Mouse (Mus musculus) neural tube, embryonic 13.5 days (tissue): ENCODE results near the gene Vasn. TPM values are rescaled to one million over a fixed set of nuclear protein-coding genes. Genes with fewer than 3 reads are reported as not detected.

ENCODE experiments used
- ATAC-seq: fragments of 200-750 bp; cut with Nextera tagmentation; 2 replicates; pipeline ENCODE4 v1.8.0; 2017; ENCODE audit warnings: low read depth, mild to moderate bottlenecking, moderate TSS enrichment, moderate library complexity
- H3K27ac ChIP-seq: fragments of 300-500 bp; sonication (generic); replicated peaks from 2 replicates; pipeline ENCODE4 v1.5.1; 2015; ENCODE audit warnings: moderate library complexity, mild to moderate bottlenecking, inconsistent platforms
- H3K27me3 ChIP-seq: fragments of 300-500 bp; sonication (generic); 2 replicates; pipeline ENCODE4 v1.6.1; 2015; ENCODE audit warnings: mild to moderate bottlenecking, inconsistent platforms
- H3K36me3 ChIP-seq: fragments of 300-500 bp; sonication (generic); 2 replicates; pipeline ENCODE4 v1.6.1; 2015; ENCODE audit warnings: mild to moderate bottlenecking, inconsistent platforms
- H3K4me1 ChIP-seq: fragments of 300-500 bp; sonication (generic); replicated peaks from 2 replicates; pipeline ENCODE4 v1.6.1; 2015; ENCODE audit warnings: inconsistent platforms
- H3K4me2 ChIP-seq: fragments of 300-500 bp; sonication (generic); 2 replicates; pipeline ENCODE4 v1.6.1; 2015; ENCODE audit warnings: inconsistent platforms, mild to moderate bottlenecking, moderate library complexity
- H3K4me3 ChIP-seq: fragments of 300-500 bp; sonication (generic); 2 replicates; pipeline ENCODE4 v1.5.1; 2015; ENCODE audit warnings: mild to moderate bottlenecking, inconsistent platforms
- H3K9ac ChIP-seq: fragments of 300-500 bp; sonication (generic); 2 replicates; pipeline ENCODE4 v1.6.1; 2015; ENCODE audit warnings: moderate library complexity, mild to moderate bottlenecking, inconsistent platforms
- H3K9me3 ChIP-seq: fragments of 300-500 bp; sonication (generic); 2 replicates; pipeline ENCODE4 v1.6.1; 2016; ENCODE audit warnings: inconsistent platforms
- WGBS: fragments of 180-500 bp; shearing (Covaris S2); methylation state at CpG from one replicate; pipeline ENCODE4 v1.1.7; 2015; 5-methylcytosine and 5-hydroxymethylcytosine counted together
- polyA plus RNA-seq: library from polyadenylated mRNA; unstranded; fragments of >200 nt; fragmentation: Nextera tagmentation; extraction: Ambion mirVana; gene quantifications from 2 replicates; pipeline ENCODE4 v1.2.1, GENCODE M21; 2015

Vasn gene
- polyA plus RNA-seq, 1 experiment from 2014 or later, result 6.7 TPM

DNA sequence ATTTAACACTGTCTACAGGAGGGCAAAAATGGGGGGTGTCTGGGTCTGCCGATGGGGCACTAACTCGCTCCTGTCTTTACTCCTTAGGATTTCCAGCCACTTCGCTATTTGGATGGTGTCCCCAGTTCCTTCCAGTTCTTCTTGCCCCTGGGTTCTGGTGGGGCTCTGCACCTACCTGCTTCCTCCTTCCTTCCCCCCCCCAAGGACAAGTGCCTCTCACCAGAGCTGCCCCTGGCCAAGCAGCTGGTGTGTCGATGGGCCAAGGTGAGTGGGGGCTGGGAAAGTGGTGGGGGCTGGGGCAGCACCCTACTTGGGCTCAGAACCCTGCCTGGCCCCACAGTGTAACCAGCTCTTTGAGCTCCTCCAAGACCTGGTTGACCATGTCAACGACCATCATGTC lies 28.5 kb upstream of the Vasn start:
- no peak overlapping the region for H3K27ac ChIP-seq
- no peak for ATAC-seq
- peaks cover 20% of the 10 kb centered on the region for H3K4me1 ChIP-seq
- H3K9me3 ChIP-seq, result no peaks in the 10 kb centered on the region
- no peak overlapping the region for H3K4me3 ChIP-seq
- no peaks in the 10 kb centered on the region for H3K27me3 ChIP-seq
- no peak overlapping the region for H3K4me2 ChIP-seq
- H3K36me3 ChIP-seq, result peaks cover 71% of the 10 kb centered on the region
- H3K9ac ChIP-seq, result no peak overlapping the region
- WGBS, result 96% methylated on average over 5 of the region's 5 CpGs

DNA sequence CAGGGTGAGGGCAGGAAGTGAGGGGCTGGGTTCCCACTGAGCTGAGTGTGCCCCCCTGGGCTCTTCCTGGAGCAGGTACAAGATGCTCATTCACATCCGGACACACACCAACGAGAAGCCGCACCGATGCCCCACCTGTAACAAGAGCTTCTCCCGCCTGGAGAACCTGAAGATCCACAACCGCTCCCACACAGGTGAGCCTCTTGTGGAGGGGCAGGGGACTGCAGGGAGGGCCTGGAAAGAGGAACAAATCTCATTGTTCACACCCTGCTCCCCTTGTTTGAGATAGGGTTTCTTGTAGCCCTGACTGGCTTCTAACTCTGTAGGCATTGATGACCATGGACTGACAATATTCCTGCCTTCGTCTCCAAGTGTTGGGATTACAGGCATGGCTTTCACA lies 28.1 kb upstream of the Vasn start:
- WGBS, result 94% methylated on average over 7 of the region's 7 CpGs
- ATAC-seq, result no peak
- Histone ChIP-seq H3K4me3 (no peak overlapping the region), H3K36me3 (peaks cover 76% of the 10 kb centered on the region), H3K27me3 (no peaks in the 10 kb centered on the region), H3K4me1 (peaks cover 15% of the 10 kb centered on the region), H3K27ac (no peak overlapping the region), H3K9me3 (no peaks in the 10 kb centered on the region), H3K9ac (no peak overlapping the region), H3K4me2 (no peak overlapping the region)

DNA sequence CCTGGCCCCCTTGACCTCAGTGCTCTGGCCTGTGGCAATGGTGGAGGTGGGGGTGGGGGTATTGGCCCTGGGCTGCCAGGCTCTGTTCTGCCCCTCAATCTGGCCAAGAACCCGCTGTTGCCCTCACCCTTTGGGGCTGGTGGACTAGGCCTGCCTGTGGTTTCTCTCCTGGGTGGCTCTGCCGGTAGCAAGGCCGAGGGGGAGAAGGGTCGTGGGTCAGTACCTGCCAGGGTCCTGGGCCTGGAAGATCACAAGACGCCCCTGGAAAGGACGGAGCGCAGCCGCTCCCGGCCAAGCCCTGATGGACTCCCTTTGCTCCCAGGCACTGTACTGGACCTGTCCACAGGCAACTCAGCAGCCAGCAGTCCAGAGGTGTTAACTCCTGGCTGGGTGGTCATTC lies 26.0 kb upstream of the Vasn start:
- no peak for ATAC-seq

DNA sequence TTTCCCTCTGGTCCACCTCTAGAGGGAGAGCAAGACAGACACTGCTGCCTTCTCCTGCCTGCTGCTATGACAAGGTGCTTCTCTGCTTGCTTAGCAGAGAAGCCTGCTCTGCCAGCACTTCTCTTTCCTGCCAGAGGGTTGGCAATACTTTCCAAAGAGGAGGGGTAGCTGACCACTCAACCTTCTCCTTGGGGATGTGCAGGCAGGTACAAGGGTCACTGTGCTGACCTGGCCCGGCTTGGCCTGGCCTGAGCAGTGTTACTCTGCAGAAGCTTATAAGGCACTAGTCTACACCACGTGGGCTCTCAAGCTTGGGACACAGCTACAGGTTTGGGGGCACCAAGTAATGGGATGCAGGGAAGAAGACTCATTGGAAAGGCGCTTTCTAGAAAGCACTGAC lies 25.1 kb upstream of the Vasn start:
- H3K4me1 ChIP-seq, result no peaks in the 10 kb centered on the region
- H3K4me2 ChIP-seq, result no peak overlapping the region
- peaks cover 87% of the 10 kb centered on the region for H3K36me3 ChIP-seq
- H3K27ac ChIP-seq, result no peak overlapping the region
- H3K9ac ChIP-seq, result no peak overlapping the region
- no peaks in the 10 kb centered on the region for H3K27me3 ChIP-seq
- 90% methylated on average over 3 of the region's 3 CpGs for WGBS
- no peaks in the 10 kb centered on the region for H3K9me3 ChIP-seq
- ATAC-seq, result no peak
- no peak overlapping the region for H3K4me3 ChIP-seq

More for the DNA sequence above, 26.0 kb upstream of the Vasn start:
- Histone ChIP-seq H3K27me3 (no peaks in the 10 kb centered on the region), H3K9me3 (no peaks in the 10 kb centered on the region), H3K9ac (no peak overlapping the region), H3K4me2 (no peak overlapping the region), H3K4me3 (no peak overlapping the region), H3K4me1 (no peaks in the 10 kb centered on the region), H3K27ac (no peak overlapping the region), H3K36me3 (peaks cover 86% of the 10 kb centered on the region)
- 93% methylated on average over 9 of the region's 9 CpGs for WGBS

DNA sequence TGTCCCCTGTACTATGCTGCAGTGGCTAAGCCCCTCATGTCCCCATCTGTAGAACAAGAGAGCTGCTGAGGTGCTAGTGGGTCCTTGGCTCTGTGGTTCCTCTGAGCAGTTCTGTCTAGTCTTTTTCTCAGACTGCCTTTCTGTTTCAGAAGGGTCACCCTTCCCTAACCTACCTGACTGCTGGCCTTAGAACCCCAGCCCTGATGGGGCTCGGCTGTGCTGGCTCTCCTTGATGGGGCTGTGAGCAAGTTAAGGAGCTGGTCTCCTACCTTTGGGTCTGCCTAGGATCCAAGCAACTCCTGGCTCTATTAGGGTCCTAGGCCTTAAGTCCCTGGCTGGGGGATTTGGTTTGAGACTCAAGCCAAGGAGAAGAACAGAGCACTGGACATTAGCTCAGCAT lies 24.4 kb upstream of the Vasn start:
- ATAC-seq, result no peak
- Histone ChIP-seq H3K27me3 (no peaks in the 10 kb centered on the region), H3K4me2 (no peak overlapping the region), H3K9ac (peak overlapping the region; percentile 17; the same call in 1 of the 2 replicates), H3K4me3 (no peak overlapping the region), H3K36me3 (peaks cover 81% of the 10 kb centered on the region), H3K4me1 (no peaks in the 10 kb centered on the region), H3K9me3 (no peaks in the 10 kb centered on the region), H3K27ac (no peak overlapping the region)
- 91% methylated on average over 1 of the region's 1 CpGs for WGBS

DNA sequence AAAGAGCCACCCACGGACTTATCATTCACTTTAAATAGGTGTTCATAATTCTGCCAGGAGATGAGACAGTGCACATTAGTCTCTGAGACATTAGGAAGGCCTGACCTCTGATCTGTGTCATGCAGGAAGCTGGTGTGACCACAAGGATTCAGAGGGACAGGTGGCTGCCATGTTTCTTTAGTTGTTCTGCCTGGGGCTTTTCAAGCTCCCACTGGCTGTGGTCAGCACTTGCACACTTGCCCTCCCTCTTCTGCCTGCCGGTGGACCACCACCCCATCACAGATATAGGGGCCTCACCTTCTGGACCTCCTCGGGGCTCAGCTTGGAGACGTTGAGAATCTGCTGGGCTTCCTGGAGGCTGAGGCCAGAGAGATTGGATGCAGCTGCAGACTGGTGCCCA lies 22.9 kb upstream of the Vasn start:
- Histone ChIP-seq H3K9me3 (no peaks in the 10 kb centered on the region), H3K27ac (no peak overlapping the region), H3K4me3 (no peak overlapping the region), H3K9ac (no peak overlapping the region), H3K4me2 (no peak overlapping the region), H3K4me1 (peaks cover 5% of the 10 kb centered on the region; the same call in 1 of the 2 replicates), H3K36me3 (peaks cover 65% of the 10 kb centered on the region), H3K27me3 (no peaks in the 10 kb centered on the region)
- ATAC-seq, result no peak
- WGBS, result 80% methylated on average over 4 of the region's 4 CpGs

DNA sequence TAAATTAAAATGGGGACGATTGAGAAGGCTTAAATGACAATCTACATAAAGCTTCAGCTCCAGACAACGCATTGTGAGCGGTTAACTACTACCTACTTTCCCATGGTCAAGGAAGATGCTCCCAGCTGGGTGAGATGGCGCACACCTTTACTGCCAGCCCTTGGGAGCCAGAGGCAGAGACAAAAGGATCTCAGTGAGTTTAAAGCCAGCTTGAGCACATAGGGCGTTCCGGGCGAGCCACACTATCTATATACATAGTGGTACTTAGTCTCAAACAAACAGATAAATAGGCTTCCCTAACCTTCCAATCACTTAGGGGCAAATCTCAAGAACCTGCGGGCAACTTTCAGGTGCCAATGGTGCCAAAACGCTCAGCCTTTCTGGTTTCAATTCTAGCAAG lies 15.7 kb upstream of the Vasn start:
- 21% methylated on average over 9 of the region's 9 CpGs for WGBS
- Histone ChIP-seq H3K9ac (peak overlapping the region; percentile 87), H3K4me2 (peak overlapping the region; percentile 72), H3K4me1 (peaks cover 28% of the 10 kb centered on the region), H3K9me3 (no peaks in the 10 kb centered on the region), H3K27ac (peak overlapping the region; percentile 89), H3K4me3 (peak overlapping the region; percentile 74), H3K36me3 (peaks cover 21% of the 10 kb centered on the region), H3K27me3 (no peaks in the 10 kb centered on the region)
- ATAC-seq, result peak; percentile 36

DNA sequence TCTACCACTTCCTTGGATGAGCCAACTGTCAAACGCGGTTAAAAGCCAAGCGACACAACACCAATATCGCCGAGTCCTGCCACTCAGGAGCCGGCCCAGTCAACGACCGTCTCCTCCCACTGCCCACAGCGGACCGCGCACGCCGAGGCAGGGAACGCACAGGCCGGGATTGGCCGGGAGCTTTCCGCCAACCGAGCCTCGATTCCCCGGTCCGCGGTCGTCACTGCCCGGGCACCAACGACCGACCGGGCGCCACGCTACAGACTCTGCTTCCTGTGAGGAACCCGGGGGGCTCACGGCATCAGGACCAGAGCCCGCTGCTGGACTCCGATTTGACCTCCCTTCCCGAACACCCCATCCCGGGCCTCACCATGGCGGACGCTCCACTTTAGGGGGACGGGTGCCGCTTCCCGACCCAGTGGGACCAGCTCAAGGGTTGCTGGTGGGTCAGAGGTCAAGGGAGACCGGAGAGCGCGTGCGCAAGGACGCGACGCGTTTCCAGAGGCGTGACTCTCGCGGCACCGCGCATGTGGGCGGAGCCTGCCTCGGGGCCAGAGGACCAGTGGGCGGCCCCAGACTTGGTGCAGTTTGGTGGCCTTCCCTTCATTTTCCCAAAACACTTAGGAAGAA lies 15.1 kb upstream of the Vasn start, which contains the start of gene Pam16:
Gene Pam16, minus strand, starts transcription at position 508 of the 630 bp plus-strand sequence.
- no peaks in the 10 kb centered on the region for H3K9me3 ChIP-seq
- peaks cover 28% of the 10 kb centered on the region for H3K4me1 ChIP-seq
- peak within 1 kb of the TSS; percentile 89 for H3K27ac ChIP-seq
- H3K4me3 ChIP-seq, result peak within 1 kb of the TSS; percentile 74
- H3K4me2 ChIP-seq, result peak within 1 kb of the TSS; percentile 72
- peak within 1 kb of the TSS; percentile 87 for H3K9ac ChIP-seq
- no peaks in the 10 kb centered on the region for H3K27me3 ChIP-seq
- H3K36me3 ChIP-seq, result peaks cover 18% of the 10 kb centered on the region
- under 1% methylated on average over 56 of the region's 56 CpGs for WGBS
- ATAC-seq, result peak; percentile 84

DNA sequence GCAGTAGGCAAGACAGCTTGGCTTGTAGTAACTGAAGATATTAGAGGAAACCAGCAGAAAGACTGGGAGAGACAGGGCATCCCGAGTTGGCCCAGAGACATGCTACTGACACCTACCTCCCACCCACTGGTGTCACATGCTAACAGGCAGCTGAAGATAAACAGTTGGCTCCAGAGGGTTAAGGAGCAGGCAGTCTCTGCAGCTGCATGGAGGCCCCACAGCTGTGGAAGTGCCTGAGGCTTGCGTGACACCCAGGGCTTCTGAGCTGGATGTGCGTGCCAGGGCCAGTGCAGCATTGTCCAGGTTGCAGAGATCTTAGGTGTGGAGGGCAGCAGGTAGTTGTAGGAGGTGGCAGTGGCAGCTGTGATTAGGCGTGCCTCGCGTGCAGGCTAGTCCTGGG lies 12.6 kb upstream of the Vasn start:
- Histone ChIP-seq H3K27me3 (no peaks in the 10 kb centered on the region), H3K9ac (no peak overlapping the region), H3K36me3 (peaks cover 23% of the 10 kb centered on the region), H3K4me2 (no peak overlapping the region), H3K27ac (no peak overlapping the region), H3K4me3 (no peak overlapping the region), H3K9me3 (no peaks in the 10 kb centered on the region), H3K4me1 (peaks cover 23% of the 10 kb centered on the region)
- 93% methylated on average over 6 of the region's 6 CpGs for WGBS
- ATAC-seq, result no peak

DNA sequence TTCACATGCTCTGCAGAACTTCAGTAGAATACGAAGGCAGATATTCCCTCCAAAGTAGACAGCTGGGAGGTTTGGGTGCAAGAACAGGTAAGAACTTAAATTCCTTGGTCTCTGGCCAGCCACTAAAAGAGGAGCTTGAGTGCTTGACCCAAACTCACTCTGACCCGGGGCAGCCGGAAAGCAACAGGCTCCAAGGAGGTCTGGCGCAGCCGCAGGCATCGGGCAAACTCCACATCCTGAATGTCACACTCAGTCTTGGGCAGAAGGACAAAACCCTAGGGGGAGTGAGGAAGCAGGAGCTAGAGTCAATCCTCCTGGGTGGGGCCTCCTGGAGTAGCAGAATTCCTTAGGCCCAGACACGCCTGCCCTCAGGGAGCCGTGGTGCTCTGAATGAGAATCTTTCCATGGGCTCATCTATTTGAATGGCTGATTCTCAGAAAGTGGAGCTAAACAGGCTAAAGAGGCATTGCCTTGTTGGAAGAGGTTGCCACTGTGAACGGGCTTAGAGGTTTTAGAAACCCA lies 10.8 kb upstream of the Vasn start:
- Histone ChIP-seq H3K9me3 (no peaks in the 10 kb centered on the region), H3K4me2 (no peak overlapping the region), H3K4me3 (no peak overlapping the region), H3K36me3 (peaks cover 39% of the 10 kb centered on the region), H3K9ac (no peak overlapping the region), H3K4me1 (peaks cover 7% of the 10 kb centered on the region), H3K27ac (no peak overlapping the region), H3K27me3 (no peaks in the 10 kb centered on the region)
- no peak for ATAC-seq
- WGBS, result 91% methylated on average over 9 of the region's 9 CpGs

DNA sequence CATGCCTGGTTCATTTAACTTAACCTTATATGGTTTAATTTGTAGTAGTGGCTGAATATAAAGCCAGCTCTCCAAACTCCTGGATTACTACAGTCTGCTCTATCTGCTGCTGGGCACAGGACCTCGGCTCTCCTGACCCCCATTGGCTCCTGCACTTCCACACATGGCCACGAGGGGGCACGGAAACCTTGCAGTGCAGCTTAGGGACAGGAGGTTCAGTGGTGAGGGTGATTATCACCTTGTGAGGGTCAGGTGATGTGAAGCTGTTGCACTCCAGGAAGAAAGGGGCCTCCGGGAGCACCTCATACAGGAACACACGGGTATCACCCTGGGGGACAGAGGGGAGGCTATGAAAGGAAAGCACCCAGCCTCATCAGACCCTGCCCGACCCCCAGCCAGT lies 9.8 kb upstream of the Vasn start:
- no peak overlapping the region for H3K4me3 ChIP-seq
- ATAC-seq, result no peak
- H3K9me3 ChIP-seq, result no peaks in the 10 kb centered on the region
- H3K36me3 ChIP-seq, result peaks cover 47% of the 10 kb centered on the region
- WGBS, result 27% methylated on average over 6 of the region's 6 CpGs
- H3K4me1 ChIP-seq, result peaks cover 5% of the 10 kb centered on the region; the same call in 1 of the 2 replicates
- H3K27ac ChIP-seq, result no peak overlapping the region
- H3K4me2 ChIP-seq, result no peak overlapping the region
- H3K9ac ChIP-seq, result no peak overlapping the region
- no peaks in the 10 kb centered on the region for H3K27me3 ChIP-seq

DNA sequence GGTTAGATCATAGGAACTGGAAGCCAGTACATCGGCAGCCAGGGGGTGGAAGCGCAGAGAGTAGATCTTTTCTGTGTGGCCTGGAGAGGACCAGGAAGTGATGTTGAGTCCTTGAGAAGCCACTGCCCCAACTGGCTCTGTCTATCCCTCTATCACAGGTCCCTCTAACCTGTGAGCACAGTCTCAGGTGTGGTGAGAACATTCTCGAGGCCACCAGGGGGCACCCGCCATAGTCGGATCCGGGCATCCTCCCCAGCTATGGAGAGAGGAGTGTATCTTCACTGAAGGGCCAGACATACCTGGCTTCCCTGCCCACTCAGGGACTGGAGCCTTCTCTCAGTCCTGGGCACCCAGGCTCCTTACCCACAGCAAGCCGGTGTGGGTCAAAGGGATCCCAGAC lies 7.7 kb upstream of the Vasn start:
- Histone ChIP-seq H3K27ac (no peak overlapping the region), H3K4me1 (no peaks in the 10 kb centered on the region), H3K4me2 (no peak overlapping the region), H3K27me3 (no peaks in the 10 kb centered on the region), H3K9me3 (no peaks in the 10 kb centered on the region), H3K9ac (no peak overlapping the region), H3K4me3 (no peak overlapping the region), H3K36me3 (peaks cover 44% of the 10 kb centered on the region)
- no peak for ATAC-seq
- WGBS, result 55% methylated on average over 7 of the region's 7 CpGs

DNA sequence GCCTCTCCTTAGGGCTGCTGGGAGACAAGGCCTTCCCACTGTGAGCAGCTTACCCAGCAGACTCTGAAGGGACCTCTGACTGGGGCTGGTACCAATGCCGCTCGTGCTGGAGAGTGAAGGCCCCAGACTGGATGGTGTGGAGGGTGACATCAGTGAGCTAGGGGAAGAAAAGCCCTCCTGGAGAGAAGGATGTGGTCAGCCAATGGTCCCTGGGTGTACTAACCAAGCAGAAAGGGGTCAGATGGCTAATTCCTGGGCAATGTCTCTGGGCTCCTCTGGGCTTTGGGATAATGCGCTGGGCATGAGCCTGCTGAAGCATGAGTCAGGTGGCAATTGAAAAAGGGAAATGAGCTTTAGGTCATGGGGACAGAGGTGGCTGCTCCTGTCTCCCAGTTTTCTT lies 6.1 kb upstream of the Vasn start:
- ATAC-seq, result no peak
- Histone ChIP-seq H3K36me3 (peaks cover 29% of the 10 kb centered on the region), H3K27ac (no peak overlapping the region), H3K4me3 (no peak overlapping the region), H3K9ac (no peak overlapping the region), H3K4me1 (no peaks in the 10 kb centered on the region), H3K9me3 (no peaks in the 10 kb centered on the region), H3K27me3 (no peaks in the 10 kb centered on the region), H3K4me2 (no peak overlapping the region)
- WGBS, result 83% methylated on average over 3 of the region's 3 CpGs
